Mouse (Mus musculus): ENCODE measurements at regions not wholly inside any gene's neighbourhood (a gene's known extent, or its start where the extent isn't known, plus 50 kb on each side); places are given as distances from the start of the nearest gene placed in this dataset.

- TF ChIP-seq POLR2A (IDR thresholded peaks at IDR 0.05; ENCODE audit: low read depth, low read length): no peak
- TF ChIP-seq CTCF (IDR thresholded peaks at IDR 0.05; ENCODE audit: borderline replicate concordance, insufficient read depth, low read length): peak; percentile 49
These were observed 231.7 kb upstream of the Ank start for GRCm38 (mm10) chr15:27234770-27235169.

All from embryonic fibroblast, embryonic 13.5 days (primary cell).